Mouse (Mus musculus) layer of hippocampus, adult 11-12 months (tissue): ENCODE data around the gene Slain1.
A peak's percentile ranks its signal among the peaks of the same experiment; 100 is the strongest.
"Not testable (repeated sequence)": the region's sequence is repeated elsewhere in the genome, so short reads cannot be mapped to it uniquely, and the experiment has no call there.

Experiments
- DNase-seq: peaks from one replicate; pipeline ENCODE4 v3.0.0; 2022; ENCODE audit warnings: low spot score

Gene Slain1

GRCm38 (mm10) chr14:103720637-103721355 is 70.8 kb downstream of the Slain1 start:
- DNase-seq, result peak; percentile 70

- DNase-seq, result no peak
Measured at GRCm38 (mm10) chr14:103723314-103723713, 73.3 kb downstream of the Slain1 start.

- DNase-seq, result no peak
Measured at GRCm38 (mm10) chr14:103723841-103724240, 73.8 kb downstream of the Slain1 start.

GRCm38 (mm10) chr14:103728506-103728905 is 78.5 kb downstream of the Slain1 start:
- no peak for DNase-seq

- no peak for DNase-seq
Measured at GRCm38 (mm10) chr14:103728951-103729725, 79.1 kb downstream of the Slain1 start.

- DNase-seq, result no peak
Measured at GRCm38 (mm10) chr14:103729760-103730367, 79.8 kb downstream of the Slain1 start.

GRCm38 (mm10) chr14:103732626-103733025 is 82.6 kb downstream of the Slain1 start:
- DNase-seq, result no peak

- no peak for DNase-seq
Measured at GRCm38 (mm10) chr14:103741216-103741615, 91.2 kb downstream of the Slain1 start.

- no peak for DNase-seq
Measured at GRCm38 (mm10) chr14:103742150-103742549, 92.1 kb downstream of the Slain1 start.

- DNase-seq, result no peak
Measured at GRCm38 (mm10) chr14:103747345-103747744, 97.3 kb downstream of the Slain1 start.

- DNase-seq, result not testable (repeated sequence)
Measured at GRCm38 (mm10) chr14:103750638-103751037, 100.6 kb downstream of the Slain1 start.

GRCm38 (mm10) chr14:103751384-103751783 is 101.4 kb downstream of the Slain1 start:
- no peak for DNase-seq

GRCm38 (mm10) chr14:103752773-103753172 is 102.7 kb downstream of the Slain1 start:
- DNase-seq, result no peak

GRCm38 (mm10) chr14:103754041-103754440 is 104.0 kb downstream of the Slain1 start:
- DNase-seq, result no peak

- no peak for DNase-seq
Measured at GRCm38 (mm10) chr14:103754465-103754864, 104.4 kb downstream of the Slain1 start.
